Mouse (Mus musculus): Measurements from ENCODE around the gene Rhox4a. TPM values are rescaled to one million over a fixed set of nuclear protein-coding genes. Genes with fewer than 3 reads are reported as not detected.
"Not testable (repeated sequence)": the region's sequence is repeated elsewhere in the genome, so short reads cannot be mapped to it uniquely, and the experiment has no call there.

Rhox4a gene
- not detected for total RNA-seq (2022)

- DNase-seq (ENCODE audit: low spot score in 2 of 2): not testable (repeated sequence)
These were observed at the start of gene Rhox4a for GRCm38 (mm10) chrX:37265038-37265437. TSS of gene Rhox4a (plus strand) at chrX:37265338.

- not testable (repeated sequence) for DNase-seq (ENCODE audit: low spot score in 2 of 2)
These were observed 43.0 kb upstream of the Rhox4a start, which contains the start of gene Rhox1 for GRCm38 (mm10) chrX:37222158-37222557. TSS of gene Rhox1 (minus strand) at chrX:37222258.

GRCm38 (mm10) chrX:37244676-37245075, 20.5 kb upstream of the Rhox4a start, which contains the start of gene Rhox2a:
TSS of gene Rhox2a (plus strand) at chrX:37244976.
- not testable (repeated sequence) for DNase-seq (ENCODE audit: low spot score in 2 of 2)

GRCm38 (mm10) chrX:37249619-37250018, 15.5 kb upstream of the Rhox4a start, which contains the start of gene Rhox3a:
TSS of gene Rhox3a (plus strand) at chrX:37249919.
- DNase-seq (ENCODE audit: low spot score in 2 of 2): not testable (repeated sequence)

Other genes starting within 250 kb of the Rhox4a start
- gene Sowahd, start 216.5 kb upstream of the Rhox4a start, total RNA-seq (2022): not detected
- gene Rpl39, start 179.9 kb upstream of the Rhox4a start, total RNA-seq (2022): 100 to 1,000 TPM; 184 to 339 (median 269) TPM
- gene Upf3b, start 155.0 kb upstream of the Rhox4a start, total RNA-seq (2022): 10 to 100 TPM; 17.3 to 23.3 (median 21.3) TPM
- 10 to 100 TPM; 12.9 to 19.4 (median 14.3) TPM for gene Nkap, start 138.5 kb upstream of the Rhox4a start, total RNA-seq (2022)
- under 1 TPM in 2 of 4 experiments, not detected in 2; 0.23 to 0.34 TPM for gene Akap14, start 96.5 kb upstream of the Rhox4a start, total RNA-seq (2022)
- gene Ndufa1, start 74.2 kb upstream of the Rhox4a start, total RNA-seq (2022): 100 to 1,000 TPM; 161 to 234 (median 206) TPM
- gene Rnf113a1, start 74.1 kb upstream of the Rhox4a start, total RNA-seq (2022): 10 to 100 TPM in 1 of 4 experiments, 1 to 10 TPM in 3; 7.1 to 10.1 (median 7.9) TPM
- gene Gm9, start 54.3 kb upstream of the Rhox4a start, total RNA-seq (2022): not detected
- not detected for gene Rhox1, start 43.1 kb upstream of the Rhox4a start, total RNA-seq (2022)
- not detected for gene Rhox2a, start 20.4 kb upstream of the Rhox4a start, total RNA-seq (2022)
- not detected for gene Rhox3a, start 15.4 kb upstream of the Rhox4a start, total RNA-seq (2022)
- gene Rhox3a2, start 114.7 kb downstream of the Rhox4a start, total RNA-seq (2022): not detected
- not detected for gene Rhox4a2, start 125.5 kb downstream of the Rhox4a start, total RNA-seq (2022)
- gene Rhox2b, start 146.7 kb downstream of the Rhox4a start, total RNA-seq (2022): not detected
- gene Rhox4b, start 167.2 kb downstream of the Rhox4a start, total RNA-seq (2022): not detected
- gene Rhox2c, start 188.3 kb downstream of the Rhox4a start, total RNA-seq (2022): not detected
- gene Rhox3c, start 193.2 kb downstream of the Rhox4a start, total RNA-seq (2022): not detected
- not detected for gene Rhox4c, start 215.0 kb downstream of the Rhox4a start, total RNA-seq (2022)
- not detected for gene Rhox2d, start 228.1 kb downstream of the Rhox4a start, total RNA-seq (2022)
- not detected for gene Rhox4d, start 249.0 kb downstream of the Rhox4a start, total RNA-seq (2022)